Mouse (Mus musculus): ENCODE results near the gene Acvr1. TPM values are rescaled to one million over a fixed set of nuclear protein-coding genes. Genes with fewer than 3 reads are reported as not detected.

Gene Acvr1
- polyA plus RNA-seq, 1 experiment from 2014 or later: 4.6 TPM

DNA sequence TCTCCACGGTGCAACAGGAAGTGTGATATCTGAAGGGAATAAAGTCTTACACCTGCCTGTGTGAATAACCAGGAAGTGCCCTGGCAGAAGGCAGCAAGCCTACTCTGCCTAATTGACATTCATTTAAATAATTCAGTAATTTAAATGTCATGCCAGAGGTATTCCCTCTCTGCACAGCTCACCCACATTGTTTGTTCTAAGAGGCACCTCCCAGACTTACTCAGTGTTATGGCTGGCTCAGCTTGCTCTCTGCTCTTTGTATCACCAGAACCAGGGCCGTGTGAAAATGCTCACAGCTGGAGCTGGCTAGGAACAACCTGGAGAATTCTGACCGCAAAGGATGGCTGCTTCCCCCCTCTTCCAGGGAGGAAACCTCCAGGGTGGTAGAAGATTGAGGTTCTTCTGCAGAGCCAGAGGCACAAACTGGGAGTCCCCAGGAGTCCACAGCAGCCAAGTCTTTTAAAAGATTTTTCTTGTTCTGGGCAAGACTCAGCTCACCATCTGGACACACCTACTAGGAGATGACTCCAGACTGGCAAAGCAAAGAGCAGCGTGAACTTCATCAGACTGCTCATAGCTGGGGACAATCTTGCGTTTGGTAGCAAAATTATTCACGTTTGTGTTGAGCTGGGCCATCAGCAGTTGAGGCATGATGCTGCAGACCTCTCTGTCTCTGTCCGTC, 82.5 kb downstream of the Acvr1 start:
- no peaks in the 10 kb centered on the region for H3K36me3 ChIP-seq (replicated peaks)
- ATAC-seq (ENCODE audit: low FRiP score): 0 out of 2 replicates have a peak, but pooled peaks have one; percentile 55
- 67% methylated on average over 7 of the region's 7 CpGs for WGBS
- no peaks in the 10 kb centered on the region for H3K27me3 ChIP-seq
- no peak overlapping the region for H3K4me3 ChIP-seq (replicated peaks)
- no peaks in the 10 kb centered on the region for H3K9me3 ChIP-seq
- H3K4me2 ChIP-seq: no peak overlapping the region
- H3K27ac ChIP-seq: 0 out of 2 replicates have a peak overlapping the region, but pooled peaks have one; percentile 47
- no peak overlapping the region for H3K9ac ChIP-seq
- H3K4me1 ChIP-seq: peaks cover 32% of the 10 kb centered on the region

DNA sequence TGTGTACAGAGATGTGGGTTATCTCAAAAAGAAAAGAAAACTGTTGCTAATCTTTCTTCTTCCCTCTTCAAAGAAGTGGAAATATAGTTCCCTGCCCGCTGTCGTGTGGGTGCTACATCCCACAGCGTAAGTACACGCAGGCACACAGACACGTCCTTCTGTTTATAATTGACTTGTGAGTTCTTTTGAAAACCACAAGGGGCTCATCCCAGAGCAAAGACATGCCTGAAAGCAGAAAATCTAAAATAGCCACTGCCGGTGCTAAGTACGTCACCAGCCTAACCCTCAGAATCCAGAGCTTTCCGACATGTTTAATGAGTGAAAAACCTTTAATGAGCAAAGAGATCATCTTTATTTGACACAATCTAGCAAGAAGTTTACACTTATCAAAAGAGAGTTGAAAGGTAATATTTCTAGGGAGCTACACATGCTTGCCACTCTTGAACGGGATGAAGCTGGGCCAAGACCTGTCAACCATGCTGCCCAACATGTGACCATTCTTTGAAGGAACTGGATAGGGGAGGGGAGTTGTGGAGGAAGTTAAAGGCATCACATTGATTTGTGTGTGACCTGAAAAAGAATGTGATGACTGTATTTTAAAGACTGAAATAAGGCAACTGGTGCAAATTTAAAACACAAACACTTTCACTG, 85.4 kb downstream of the Acvr1 start:
- Histone ChIP-seq H3K36me3 (replicated peaks) (no peaks in the 10 kb centered on the region), H3K4me1 (peaks cover 21% of the 10 kb centered on the region), H3K4me3 (replicated peaks) (no peak overlapping the region), H3K9ac (no peak overlapping the region), H3K4me2 (no peak overlapping the region), H3K27ac (no peak overlapping the region), H3K27me3 (no peaks in the 10 kb centered on the region), H3K9me3 (no peaks in the 10 kb centered on the region)
- WGBS: 82% methylated on average over 9 of the region's 9 CpGs
- no peak for ATAC-seq (ENCODE audit: low FRiP score)

DNA sequence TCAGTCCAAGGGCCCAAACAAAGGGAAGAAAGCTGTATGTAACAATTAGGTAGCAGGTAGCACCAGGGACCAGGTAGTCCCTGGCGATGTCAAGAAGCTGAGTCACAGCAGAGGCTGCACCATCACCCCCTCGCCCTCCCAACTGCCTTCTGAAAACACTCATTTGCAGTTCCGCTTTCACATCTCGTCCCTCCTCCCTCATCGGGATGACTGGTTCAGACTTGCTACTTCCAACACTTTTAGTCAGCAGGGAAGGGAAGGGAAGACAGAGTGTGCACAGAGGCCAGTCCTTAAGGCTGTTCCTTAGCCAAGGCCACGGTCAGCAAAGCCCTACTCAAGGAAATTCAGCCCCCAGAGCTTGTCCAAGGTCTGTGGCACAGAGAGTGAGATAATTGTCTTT, 86.2 kb downstream of the Acvr1 start:
- 86% methylated on average over 6 of the region's 6 CpGs for WGBS
- Histone ChIP-seq H3K9me3 (no peaks in the 10 kb centered on the region), H3K27me3 (no peaks in the 10 kb centered on the region), H3K4me2 (no peak overlapping the region), H3K4me1 (peaks cover 19% of the 10 kb centered on the region), H3K4me3 (replicated peaks) (no peak overlapping the region), H3K9ac (no peak overlapping the region), H3K27ac (no peak overlapping the region), H3K36me3 (replicated peaks) (no peaks in the 10 kb centered on the region)
- ATAC-seq (ENCODE audit: low FRiP score): no peak

DNA sequence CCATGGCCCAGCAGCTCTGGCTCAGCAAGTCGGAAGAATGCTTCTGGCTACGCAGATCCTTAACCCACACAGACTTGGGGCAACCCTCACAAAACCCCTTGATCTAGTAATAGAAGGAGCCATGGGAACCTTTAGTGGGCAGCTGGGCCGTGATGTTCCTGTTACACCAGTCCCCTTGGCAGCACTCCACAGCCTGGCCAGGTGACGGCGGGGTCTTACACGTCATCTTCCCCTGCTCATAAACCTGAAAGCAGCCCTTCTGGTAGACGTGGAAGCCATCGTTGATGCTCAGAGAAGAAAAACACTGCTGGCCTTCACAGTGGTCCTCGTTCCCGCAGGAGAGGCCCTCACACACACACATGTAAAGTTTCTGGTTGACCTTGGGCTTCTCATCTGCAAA, 87.4 kb downstream of the Acvr1 start:
- no peak for ATAC-seq (ENCODE audit: low FRiP score)
- Histone ChIP-seq H3K36me3 (replicated peaks) (no peaks in the 10 kb centered on the region), H3K4me2 (no peak overlapping the region), H3K27ac (no peak overlapping the region), H3K4me3 (replicated peaks) (no peak overlapping the region), H3K27me3 (no peaks in the 10 kb centered on the region), H3K9me3 (no peaks in the 10 kb centered on the region), H3K9ac (no peak overlapping the region), H3K4me1 (peaks cover 14% of the 10 kb centered on the region)
- 87% methylated on average over 10 of the region's 10 CpGs for WGBS

DNA sequence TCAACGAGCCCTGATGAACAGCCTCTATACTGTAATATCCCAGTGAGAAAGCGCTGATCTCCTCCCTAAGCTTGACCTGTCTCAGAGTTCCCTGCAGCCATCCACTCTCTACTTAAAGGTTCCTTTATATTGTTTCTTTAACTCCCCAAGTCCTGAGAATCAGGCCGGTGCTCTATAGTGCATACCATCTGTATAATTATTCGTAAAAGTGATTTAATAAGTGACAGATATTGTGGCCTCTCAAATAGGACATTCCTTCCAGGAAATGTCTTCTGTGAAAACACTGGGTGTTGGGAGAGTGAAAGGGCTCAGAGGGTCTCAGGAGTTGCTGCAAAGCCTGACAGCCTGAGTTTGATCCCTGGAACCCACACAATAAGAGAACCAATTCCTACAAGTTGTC, 88.8 kb downstream of the Acvr1 start:
- H3K4me3 ChIP-seq (replicated peaks): no peak overlapping the region
- no peak overlapping the region for H3K4me2 ChIP-seq
- peaks cover 13% of the 10 kb centered on the region; the same call in 1 of the 2 replicates for H3K4me1 ChIP-seq
- no peaks in the 10 kb centered on the region for H3K9me3 ChIP-seq
- no peak for ATAC-seq (ENCODE audit: low FRiP score)
- no peaks in the 10 kb centered on the region for H3K27me3 ChIP-seq
- peaks cover 2% of the 10 kb centered on the region; the same call in 1 of the 2 replicates for H3K36me3 ChIP-seq (replicated peaks)
- WGBS: 89% methylated on average over 4 of the region's 4 CpGs
- H3K9ac ChIP-seq: no peak overlapping the region
- H3K27ac ChIP-seq: no peak overlapping the region

DNA sequence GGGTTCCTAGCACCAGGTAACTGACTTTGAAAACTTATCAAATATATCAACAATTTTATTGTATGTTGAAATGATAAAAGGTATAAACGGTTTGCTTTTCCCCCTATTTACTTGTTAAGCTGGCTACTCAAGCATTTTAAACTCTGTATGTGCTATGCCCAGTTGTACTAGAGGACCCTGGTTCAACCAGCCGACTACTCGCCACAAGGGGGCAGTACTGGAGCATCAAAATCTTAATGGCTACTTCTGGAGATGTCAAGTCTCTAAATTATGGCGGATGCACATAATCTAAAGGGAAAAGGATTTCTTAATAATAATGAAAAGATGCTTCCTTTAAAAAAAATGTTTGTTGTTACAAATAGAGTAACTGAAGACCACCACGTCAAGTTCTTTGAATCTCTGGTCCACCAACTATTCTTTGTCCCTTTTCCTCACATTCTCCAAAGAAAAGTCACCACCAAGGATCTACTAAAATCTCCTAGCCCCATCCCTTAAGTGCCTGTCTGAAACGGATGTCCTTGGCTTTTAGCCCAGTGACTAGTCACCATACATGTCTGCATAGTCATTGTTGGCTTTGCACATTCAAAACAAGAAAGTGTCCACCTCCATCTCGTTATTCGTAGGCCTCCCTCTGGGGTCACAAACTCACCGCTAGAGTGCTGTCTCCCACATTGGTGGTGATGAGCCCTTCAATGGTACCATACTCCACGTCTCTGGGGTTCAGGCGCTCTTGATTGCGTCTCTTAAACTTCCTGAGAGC, 89.8 kb downstream of the Acvr1 start:
- no peaks in the 10 kb centered on the region for H3K9me3 ChIP-seq
- ATAC-seq (ENCODE audit: low FRiP score): peak; percentile 74
- peaks cover 3% of the 10 kb centered on the region; the same call in 1 of the 2 replicates for H3K36me3 ChIP-seq (replicated peaks)
- H3K4me2 ChIP-seq: no peak overlapping the region
- no peak overlapping the region for H3K27ac ChIP-seq
- no peak overlapping the region for H3K4me3 ChIP-seq (replicated peaks)
- H3K9ac ChIP-seq: no peak overlapping the region
- H3K4me1 ChIP-seq: peaks cover 13% of the 10 kb centered on the region; the same call in 1 of the 2 replicates
- no peaks in the 10 kb centered on the region for H3K27me3 ChIP-seq
- 64% methylated on average over 12 of the region's 12 CpGs for WGBS

DNA sequence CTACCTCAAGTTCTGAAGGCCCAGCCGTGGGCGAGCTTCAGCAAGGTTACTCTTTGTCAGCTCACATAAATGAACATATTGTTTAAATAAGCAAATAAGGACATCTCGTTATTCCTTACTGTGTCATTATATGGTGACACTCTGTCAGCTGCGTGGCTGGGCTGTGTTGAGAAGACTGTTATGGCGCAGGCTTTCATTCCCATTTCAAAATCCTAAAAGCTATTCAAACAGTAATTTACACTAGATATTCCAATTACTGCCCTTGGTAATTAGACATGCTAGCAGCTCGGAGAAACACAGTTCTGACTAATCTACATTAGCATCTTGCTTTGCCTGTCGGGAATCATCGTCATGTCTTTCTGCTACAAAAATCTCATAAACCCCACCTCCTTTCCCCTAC, 91.4 kb downstream of the Acvr1 start:
- 37% methylated on average over 8 of the region's 8 CpGs for WGBS
- Histone ChIP-seq H3K4me3 (replicated peaks) (no peak overlapping the region), H3K27me3 (no peaks in the 10 kb centered on the region), H3K9ac (no peak overlapping the region), H3K27ac (peak overlapping the region; percentile 46; the same call in 1 of the 2 replicates), H3K4me2 (no peak overlapping the region), H3K36me3 (replicated peaks) (peaks cover 3% of the 10 kb centered on the region; the same call in 1 of the 2 replicates), H3K4me1 (peaks cover 13% of the 10 kb centered on the region; the same call in 1 of the 2 replicates), H3K9me3 (no peaks in the 10 kb centered on the region)
- no peak; the same call in 1 of the 2 replicates for ATAC-seq (ENCODE audit: low FRiP score)

DNA sequence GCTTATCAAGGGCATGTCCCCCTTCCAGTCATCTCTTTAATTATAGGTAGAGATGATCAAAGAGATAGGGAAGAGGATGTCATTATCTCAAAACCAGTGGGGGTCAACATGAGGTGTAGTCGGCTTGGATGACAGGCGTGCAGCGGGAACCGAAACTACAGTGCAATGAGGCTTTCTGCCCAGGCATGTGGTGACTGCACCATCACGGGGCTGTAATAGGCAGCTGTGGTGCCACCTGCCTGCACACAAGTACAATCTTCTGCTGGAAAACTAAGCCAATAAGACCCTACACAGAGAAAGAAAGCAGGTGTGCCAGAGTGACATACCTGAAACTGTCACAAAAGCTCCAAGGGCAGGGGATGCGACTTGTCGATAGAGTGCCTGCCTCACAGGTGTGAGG, 96.7 kb downstream of the Acvr1 start:
- Histone ChIP-seq H3K9me3 (no peaks in the 10 kb centered on the region), H3K4me1 (peaks cover 4% of the 10 kb centered on the region; the same call in 1 of the 2 replicates), H3K36me3 (replicated peaks) (peaks cover 36% of the 10 kb centered on the region), H3K27ac (no peak overlapping the region), H3K9ac (no peak overlapping the region), H3K4me3 (replicated peaks) (no peak overlapping the region), H3K27me3 (no peaks in the 10 kb centered on the region), H3K4me2 (no peak overlapping the region)
- WGBS: 94% methylated on average over 7 of the region's 7 CpGs
- no peak for ATAC-seq (ENCODE audit: low FRiP score)

DNA sequence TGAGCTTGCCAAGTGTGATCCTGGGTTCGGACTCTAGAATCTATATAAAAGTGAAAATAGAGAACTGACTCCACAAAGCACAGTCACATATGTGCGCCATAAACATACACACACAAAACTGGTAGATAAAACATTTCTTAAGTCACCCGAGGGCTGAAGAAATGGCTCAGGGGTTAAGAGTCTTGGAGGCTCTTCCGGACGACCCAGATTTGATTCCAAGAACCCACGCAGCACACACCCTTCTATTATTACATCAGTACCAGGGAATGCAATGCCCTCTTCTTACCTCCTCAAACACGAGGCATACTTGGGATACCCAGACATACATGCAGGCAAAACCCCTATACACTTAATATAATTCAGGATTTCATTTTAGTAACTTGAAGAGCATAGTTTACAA, 97.1 kb downstream of the Acvr1 start, which contains the start of gene Gm17409:
Gm17409 (plus strand) TSS at position 301 of the 400 bp plus-strand sequence.
- Histone ChIP-seq H3K36me3 (replicated peaks) (peaks cover 39% of the 10 kb centered on the region), H3K27ac (no peak within 1 kb of the TSS), H3K9ac (no peak within 1 kb of the TSS), H3K4me1 (peaks cover 4% of the 10 kb centered on the region; the same call in 1 of the 2 replicates), H3K4me3 (replicated peaks) (no peak within 1 kb of the TSS), H3K27me3 (no peaks in the 10 kb centered on the region), H3K9me3 (no peaks in the 10 kb centered on the region), H3K4me2 (no peak within 1 kb of the TSS)
- ATAC-seq (ENCODE audit: low FRiP score): no peak
- 93% methylated on average over 7 of the region's 7 CpGs for WGBS

DNA sequence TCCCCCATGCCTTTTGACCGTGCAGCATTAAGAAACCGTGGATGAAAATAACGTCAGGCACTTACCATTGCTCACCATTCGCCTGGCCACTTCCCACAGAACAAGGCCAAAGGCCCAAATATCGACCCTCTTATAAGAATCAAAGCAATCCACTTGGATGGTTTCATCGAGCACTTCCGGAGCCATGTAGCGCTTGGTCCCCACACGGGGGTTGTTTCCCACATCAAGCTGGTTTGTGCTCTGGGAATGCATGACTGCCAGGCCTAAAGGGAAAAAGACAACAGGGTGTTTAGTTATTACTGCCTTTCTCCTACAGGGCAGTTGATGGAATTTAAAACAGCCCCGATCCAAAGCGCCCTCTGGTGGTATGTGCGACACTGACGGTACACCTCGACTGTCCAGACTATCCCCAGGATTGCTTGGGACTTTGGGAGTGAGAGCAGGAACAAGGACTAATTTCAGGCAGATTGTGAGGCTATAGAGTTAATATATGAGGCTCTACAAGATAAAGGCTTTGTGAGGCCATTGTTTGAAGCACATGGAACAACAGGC, 108.1 kb downstream of the Acvr1 start:
- no peaks in the 10 kb centered on the region for H3K4me1 ChIP-seq
- no peak for ATAC-seq (ENCODE audit: low FRiP score)
- H3K4me3 ChIP-seq (replicated peaks): no peak overlapping the region
- no peak overlapping the region for H3K27ac ChIP-seq
- no peak overlapping the region for H3K9ac ChIP-seq
- no peaks in the 10 kb centered on the region for H3K27me3 ChIP-seq
- WGBS: 85% methylated on average over 14 of the region's 14 CpGs
- no peak overlapping the region for H3K4me2 ChIP-seq
- H3K9me3 ChIP-seq: no peaks in the 10 kb centered on the region
- peaks cover 35% of the 10 kb centered on the region for H3K36me3 ChIP-seq (replicated peaks)

DNA sequence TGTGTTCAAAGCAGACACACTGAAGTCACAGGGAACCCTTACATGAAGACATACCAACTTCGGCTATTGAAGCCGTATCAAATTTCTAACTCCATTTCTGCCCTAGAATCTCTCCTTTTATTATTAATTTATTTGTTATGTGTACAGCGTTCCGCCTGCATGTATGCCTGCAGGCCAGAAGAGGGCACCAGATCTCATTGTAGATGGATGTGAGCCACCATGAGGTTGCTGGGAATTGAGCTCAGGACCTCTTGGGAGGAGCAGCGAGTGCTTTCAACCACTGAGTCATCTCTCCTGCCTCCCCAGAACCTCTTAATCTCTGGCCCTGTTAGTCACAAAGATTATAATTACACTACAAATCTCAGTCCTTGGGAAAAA, 109.5 kb downstream of the Acvr1 start:
- Histone ChIP-seq H3K27me3 (no peaks in the 10 kb centered on the region), H3K9me3 (no peaks in the 10 kb centered on the region), H3K27ac (no peak overlapping the region), H3K4me3 (replicated peaks) (no peak overlapping the region), H3K9ac (no peak overlapping the region), H3K4me2 (no peak overlapping the region), H3K4me1 (no peaks in the 10 kb centered on the region), H3K36me3 (replicated peaks) (peaks cover 30% of the 10 kb centered on the region)
- ATAC-seq (ENCODE audit: low FRiP score): no peak
- WGBS: 98% methylated on average over 5 of the region's 5 CpGs

DNA sequence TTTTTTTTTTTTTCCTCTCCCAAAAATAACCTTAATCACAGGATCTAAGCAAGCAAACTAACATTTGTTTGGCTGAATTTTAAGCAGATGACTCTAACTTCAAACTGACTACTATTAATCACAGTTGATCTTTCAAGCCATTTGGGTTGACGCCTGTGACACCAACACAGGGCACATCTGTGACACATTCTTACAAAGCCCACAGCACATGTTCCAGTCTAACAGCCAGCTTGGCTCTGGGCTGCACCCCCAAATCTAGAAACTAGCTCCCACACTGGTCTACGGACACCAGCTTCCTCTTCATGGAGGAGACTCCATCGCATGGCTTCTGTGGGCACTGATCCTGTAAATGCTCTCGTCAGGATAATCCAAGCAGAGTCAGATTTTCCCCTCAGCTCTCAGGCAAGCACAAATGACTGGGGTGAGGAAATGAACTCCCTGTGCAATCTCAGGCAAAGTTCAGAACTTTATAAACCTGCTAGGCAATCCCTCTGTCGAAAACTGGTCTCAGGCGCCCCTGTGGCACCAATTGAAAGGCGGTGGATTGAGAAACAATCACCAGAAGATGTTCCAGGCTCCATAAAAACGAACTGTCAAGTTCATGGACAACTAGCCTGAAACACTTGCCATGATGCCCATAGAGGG, 110.0 kb downstream of the Acvr1 start:
- no peak overlapping the region for H3K4me2 ChIP-seq
- H3K9me3 ChIP-seq: no peaks in the 10 kb centered on the region
- no peaks in the 10 kb centered on the region for H3K4me1 ChIP-seq
- ATAC-seq (ENCODE audit: low FRiP score): no peak
- no peak overlapping the region for H3K27ac ChIP-seq
- 94% methylated on average over 8 of the region's 8 CpGs for WGBS
- no peaks in the 10 kb centered on the region for H3K27me3 ChIP-seq
- H3K4me3 ChIP-seq (replicated peaks): no peak overlapping the region
- peaks cover 25% of the 10 kb centered on the region for H3K36me3 ChIP-seq (replicated peaks)
- H3K9ac ChIP-seq: no peak overlapping the region
